Mouse (Mus musculus) olfactory bulb, adult 2 months (tissue): ENCODE data around the gene Gamt. TPM values are rescaled to one million over a fixed set of nuclear protein-coding genes. Genes with fewer than 3 reads are reported as not detected.

Source experiments
- H3K27ac ChIP-seq: fragments of 200-500 bp; 2 replicates; pipeline ENCODE4 v1.5.1; 2012; ENCODE audit warnings: low read depth, low read length; ENCODE audit not compliant: insufficient read depth
- H3K4me1 ChIP-seq: fragments of 200-500 bp; 2 replicates; pipeline ENCODE4 v1.6.1; 2012; ENCODE audit warnings: low read length; ENCODE audit not compliant: control insufficient read depth, insufficient read depth
- H3K4me3 ChIP-seq: fragments of 200-500 bp; 2 replicates; pipeline ENCODE4 v1.5.1; 2012; ENCODE audit warnings: mild to moderate bottlenecking, low read depth, low read length, moderate library complexity; ENCODE audit not compliant: insufficient read depth
- CTCF ChIP-seq: fragments of 200-500 bp; IDR thresholded peaks from 2 replicates; pipeline ENCODE4 v1.5.1; 2012; ENCODE audit warnings: low read depth, mild to moderate bottlenecking, low read length, moderate library complexity; ENCODE audit not compliant: insufficient read depth
- POLR2A ChIP-seq: fragments of 200-500 bp; IDR thresholded peaks from 2 replicates; pipeline ENCODE4 v1.6.1; 2012; ENCODE audit warnings: mild to moderate bottlenecking, low read depth, low read length, moderate library complexity; ENCODE audit not compliant: insufficient read depth
- WGBS: fragments of 180-500 bp; shearing (Covaris S2); methylation state at CpG from one replicate; pipeline ENCODE4 v1.1.7; 2018; 5-methylcytosine and 5-hydroxymethylcytosine counted together
- polyA plus RNA-seq: library from polyadenylated mRNA; stranded (reverse); fragments of >200 nt; gene quantifications from 2 replicates; pipeline ENCODE4 v1.2.4, GENCODE M21; 2012; ENCODE audit warnings: low replicate concordance; ENCODE audit not compliant: missing spikeins, insufficient read depth, insufficient read length

Gene Gamt
- polyA plus RNA-seq, 1 experiment = not detected

GRCm38 (mm10) chr10:80299301-80299700 lies 38.5 kb upstream of the Gamt start:
- Histone ChIP-seq H3K27ac (peak overlapping the region; percentile 94), H3K4me1 (peaks cover 58% of the 10 kb centered on the region), H3K4me3 (peak overlapping the region; percentile 89)
- 8% methylated on average over 15 of the region's 15 CpGs for WGBS
- no peak for TF ChIP-seq CTCF
- no peak for TF ChIP-seq POLR2A

GRCm38 (mm10) chr10:80298571-80299281 lies 37.9 kb upstream of the Gamt start:
- Histone ChIP-seq H3K4me1 (peaks cover 61% of the 10 kb centered on the region), H3K4me3 (peak overlapping the region; percentile 89), H3K27ac (peak overlapping the region; percentile 94)
- 2% methylated on average over 26 of the region's 26 CpGs for WGBS
- TF ChIP-seq CTCF (no peak), POLR2A (peak; percentile 93)

GRCm38 (mm10) chr10:80297526-80298133 lies 36.8 kb upstream of the Gamt start:
- WGBS = 45% methylated on average over 8 of the region's 8 CpGs
- TF ChIP-seq POLR2A = no peak
- TF ChIP-seq CTCF = no peak
- H3K4me3 ChIP-seq = no peak overlapping the region
- H3K4me1 ChIP-seq = peaks cover 70% of the 10 kb centered on the region
- H3K27ac ChIP-seq = no peak overlapping the region

DNA sequence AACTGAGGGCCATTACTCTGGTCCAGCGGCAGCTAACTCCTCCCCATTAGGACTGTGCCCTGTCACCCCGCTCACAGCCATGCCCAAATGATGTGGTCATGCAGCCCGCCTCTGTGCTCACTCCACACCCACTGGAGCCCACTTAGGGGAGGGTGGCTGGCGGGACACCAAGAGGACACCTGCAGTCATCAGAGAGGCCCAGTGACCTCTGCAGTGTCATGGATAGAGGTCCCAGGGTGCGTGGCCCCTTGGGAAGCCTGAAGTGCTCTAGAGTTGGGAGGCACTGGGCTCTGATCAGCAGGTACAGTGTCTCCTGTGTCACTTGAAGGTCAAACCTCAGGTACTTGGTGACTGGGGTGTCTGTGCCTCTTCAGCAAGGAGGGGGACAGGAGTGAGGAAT lies 36.0 kb upstream of the Gamt start:
- WGBS = 78% methylated on average over 5 of the region's 5 CpGs
- peak overlapping the region; percentile 77 for H3K4me3 ChIP-seq
- H3K4me1 ChIP-seq = peaks cover 64% of the 10 kb centered on the region
- TF ChIP-seq POLR2A (no peak), CTCF (no peak)
- peak overlapping the region; percentile 32 for H3K27ac ChIP-seq

GRCm38 (mm10) chr10:80295618-80296425 lies 35.0 kb upstream of the Gamt start, which contains the start of gene Apc2:
Gene Apc2, plus strand, starts transcription at chr10:80295977.
- TF ChIP-seq CTCF (peak; percentile 73), POLR2A (peak; percentile 33; the same call in 1 of the 2 replicates)
- WGBS = 1% methylated on average over 26 of the region's 26 CpGs
- Histone ChIP-seq H3K4me1 (peaks cover 56% of the 10 kb centered on the region), H3K27ac (peak within 1 kb of the TSS; percentile 80), H3K4me3 (peak within 1 kb of the TSS; percentile 77)

DNA sequence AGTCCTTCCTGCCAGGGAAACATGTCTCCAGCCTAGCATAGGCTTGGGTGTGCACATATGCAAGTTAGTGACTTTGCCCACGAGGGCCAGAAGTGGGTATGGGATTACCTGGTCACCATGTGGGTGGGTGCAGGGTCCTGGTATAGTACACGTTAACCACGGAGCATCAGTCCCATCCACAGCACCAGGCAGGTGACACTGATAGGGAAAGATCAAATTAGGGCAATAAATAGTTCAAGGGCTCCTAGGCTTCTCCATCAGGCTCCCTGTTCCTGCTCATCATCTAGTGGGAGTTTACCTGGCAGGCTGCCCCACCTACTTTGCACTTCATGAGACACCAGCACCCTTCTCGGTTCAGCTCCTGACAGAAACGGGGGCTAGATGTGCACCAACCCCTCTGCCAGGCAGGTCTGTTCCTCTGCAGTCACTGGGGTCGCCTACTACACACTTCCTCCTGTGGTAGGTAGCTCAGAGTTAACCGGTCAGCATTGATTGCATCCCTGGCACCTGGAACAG lies 34.0 kb upstream of the Gamt start:
- Histone ChIP-seq H3K27ac (no peak overlapping the region), H3K4me1 (peaks cover 47% of the 10 kb centered on the region), H3K4me3 (no peak overlapping the region)
- TF ChIP-seq POLR2A = no peak
- no peak for TF ChIP-seq CTCF
- WGBS = 57% methylated on average over 7 of the region's 7 CpGs

- no peak overlapping the region for H3K4me3 ChIP-seq
- no peak overlapping the region for H3K27ac ChIP-seq
- peaks cover 43% of the 10 kb centered on the region for H3K4me1 ChIP-seq
- WGBS = 74% methylated on average over 4 of the region's 4 CpGs
- no peak for TF ChIP-seq CTCF
- TF ChIP-seq POLR2A = no peak
These were observed 33.5 kb upstream of the Gamt start for GRCm38 (mm10) chr10:80294311-80294710.

DNA sequence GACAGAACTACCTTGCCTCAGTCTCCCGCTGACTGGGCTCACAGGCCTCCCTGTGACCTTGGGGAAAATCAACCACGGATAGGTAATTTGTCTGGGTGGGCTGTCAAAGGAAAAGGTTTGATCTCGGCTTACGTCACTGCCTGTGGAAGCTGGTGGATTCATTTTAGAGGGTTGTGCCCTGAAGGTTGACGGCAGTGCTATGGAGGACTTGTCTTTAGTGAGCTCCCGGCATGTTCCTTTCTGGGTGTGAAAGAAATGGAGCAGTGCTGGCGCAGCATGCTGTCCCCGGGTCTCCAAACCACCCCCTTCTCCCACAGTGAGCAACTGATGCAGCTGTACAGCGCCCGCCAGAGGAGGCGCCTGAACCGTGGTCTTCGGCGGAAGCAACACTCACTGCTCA lies 32.5 kb upstream of the Gamt start:
- no peak overlapping the region for H3K27ac ChIP-seq

More for the DNA sequence above, 32.5 kb upstream of the Gamt start:
- peaks cover 39% of the 10 kb centered on the region for H3K4me1 ChIP-seq
- H3K4me3 ChIP-seq = peak overlapping the region; percentile 91
- TF ChIP-seq POLR2A (no peak), CTCF (no peak)
- 11% methylated on average over 14 of the region's 14 CpGs for WGBS
